Mouse (Mus musculus): ENCODE measurements around the gene Tmem131l. TPM values are rescaled to one million over a fixed set of nuclear protein-coding genes. Genes with fewer than 3 reads are reported as not detected.
A peak's percentile ranks its signal among the peaks of the same experiment; 100 is the strongest.

Tmem131l gene
- polyA plus RNA-seq, 1 experiment = 22.6 TPM

- H3K4me3 ChIP-seq (ENCODE audit: insufficient read depth, low read length) = no peak overlapping the region
- H3K27ac ChIP-seq (ENCODE audit: insufficient read depth, low read length) = no peak overlapping the region
- H3K4me1 ChIP-seq (ENCODE audit: control insufficient read depth, insufficient read depth, low read length) = peaks cover 4% of the 10 kb centered on the region; the same call in 1 of the 2 replicates
- TF ChIP-seq CTCF (IDR thresholded peaks at IDR 0.05; ENCODE audit: borderline replicate concordance, insufficient read depth, low read length) (no peak), POLR2A (IDR thresholded peaks at IDR 0.05; ENCODE audit: low read depth, low read length) (no peak)
These were observed 34.8 kb upstream of the Tmem131l start for GRCm38 (mm10) chr3:84074777-84075176.

GRCm38 (mm10) chr3:84071641-84072040 is 31.7 kb upstream of the Tmem131l start:
- Histone ChIP-seq H3K27ac (ENCODE audit: insufficient read depth, low read length) (no peak overlapping the region), H3K4me3 (ENCODE audit: insufficient read depth, low read length) (no peak overlapping the region), H3K4me1 (ENCODE audit: control insufficient read depth, insufficient read depth, low read length) (no peaks in the 10 kb centered on the region)
- TF ChIP-seq CTCF (IDR thresholded peaks at IDR 0.05; ENCODE audit: borderline replicate concordance, insufficient read depth, low read length) (no peak), POLR2A (IDR thresholded peaks at IDR 0.05; ENCODE audit: low read depth, low read length) (no peak)

DNA sequence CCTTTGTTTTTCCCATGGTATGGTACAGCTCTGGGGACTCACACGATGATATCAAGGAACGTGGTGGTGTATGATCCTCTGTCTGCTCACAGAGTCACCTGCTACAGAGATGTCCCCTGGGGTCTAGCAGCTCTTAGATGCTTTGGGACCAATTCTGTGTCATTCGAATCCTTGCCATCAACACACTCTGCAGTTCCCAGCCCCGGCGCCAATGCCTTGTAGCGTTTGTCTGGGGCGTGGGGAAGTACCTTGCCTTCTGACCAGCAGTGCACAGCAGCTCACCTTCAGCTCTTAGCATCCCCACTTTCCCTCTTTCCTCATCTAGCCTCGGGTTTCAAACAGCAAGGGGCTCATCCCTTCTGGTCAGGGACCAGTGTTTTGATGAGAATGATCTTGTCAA is 30.8 kb upstream of the Tmem131l start:
- Histone ChIP-seq H3K4me3 (ENCODE audit: insufficient read depth, low read length) (no peak overlapping the region), H3K27ac (ENCODE audit: insufficient read depth, low read length) (no peak overlapping the region), H3K4me1 (ENCODE audit: control insufficient read depth, insufficient read depth, low read length) (no peaks in the 10 kb centered on the region)
- no peak for TF ChIP-seq POLR2A (IDR thresholded peaks at IDR 0.05; ENCODE audit: low read depth, low read length)

DNA sequence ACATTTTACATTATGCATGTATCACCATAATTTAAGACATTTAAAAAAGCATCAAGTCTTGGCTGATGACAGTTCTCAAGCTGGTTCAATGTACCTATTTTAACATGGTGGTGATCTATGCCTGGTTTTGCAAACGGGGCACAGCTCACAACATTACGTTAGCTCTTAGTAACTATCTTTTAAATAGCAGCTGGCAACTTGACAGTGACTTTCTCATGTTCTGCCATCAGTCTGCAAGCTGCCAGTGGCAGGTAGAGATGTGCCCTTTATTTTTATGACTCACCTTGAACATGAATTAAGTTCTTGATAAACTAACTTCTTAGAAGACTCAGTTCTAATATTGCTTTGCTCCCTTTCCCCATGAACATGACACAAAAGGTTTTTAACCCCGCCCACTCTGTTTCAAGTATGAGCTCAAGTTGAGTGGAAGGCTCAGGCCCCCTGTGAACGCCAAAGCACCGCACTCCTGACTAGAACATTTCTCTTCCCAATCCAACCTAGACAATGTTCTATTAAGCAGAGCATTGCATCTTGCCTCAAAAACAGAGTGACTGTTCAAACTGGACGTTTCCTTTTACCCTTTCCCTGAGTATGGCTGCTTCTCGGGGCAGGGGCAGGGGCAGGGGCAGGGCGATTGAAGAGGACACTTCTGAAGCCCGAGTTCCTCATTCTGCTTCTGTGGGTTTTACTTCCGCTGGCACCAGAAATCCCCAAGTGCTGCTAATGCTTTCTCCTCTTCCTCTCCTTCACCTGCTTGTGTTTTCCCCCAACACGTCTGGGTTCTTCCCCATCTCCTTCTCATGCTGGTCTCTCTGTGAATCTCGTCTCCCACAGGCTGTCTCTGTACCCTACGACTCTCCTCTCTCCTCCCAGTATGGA is 29.1 kb upstream of the Tmem131l start:
- no peak for TF ChIP-seq POLR2A (IDR thresholded peaks at IDR 0.05; ENCODE audit: low read depth, low read length)
- TF ChIP-seq CTCF (IDR thresholded peaks at IDR 0.05; ENCODE audit: borderline replicate concordance, insufficient read depth, low read length) = no peak
- Histone ChIP-seq H3K27ac (ENCODE audit: insufficient read depth, low read length) (no peak overlapping the region), H3K4me3 (ENCODE audit: insufficient read depth, low read length) (no peak overlapping the region), H3K4me1 (ENCODE audit: control insufficient read depth, insufficient read depth, low read length) (no peaks in the 10 kb centered on the region)

GRCm38 (mm10) chr3:84065825-84066224 is 25.9 kb upstream of the Tmem131l start:
- H3K4me3 ChIP-seq (ENCODE audit: insufficient read depth, low read length) = no peak overlapping the region
- H3K4me1 ChIP-seq (ENCODE audit: control insufficient read depth, insufficient read depth, low read length) = no peaks in the 10 kb centered on the region
- TF ChIP-seq POLR2A (IDR thresholded peaks at IDR 0.05; ENCODE audit: low read depth, low read length) (no peak), CTCF (IDR thresholded peaks at IDR 0.05; ENCODE audit: borderline replicate concordance, insufficient read depth, low read length) (no peak)
- H3K27ac ChIP-seq (ENCODE audit: insufficient read depth, low read length) = no peak overlapping the region

DNA sequence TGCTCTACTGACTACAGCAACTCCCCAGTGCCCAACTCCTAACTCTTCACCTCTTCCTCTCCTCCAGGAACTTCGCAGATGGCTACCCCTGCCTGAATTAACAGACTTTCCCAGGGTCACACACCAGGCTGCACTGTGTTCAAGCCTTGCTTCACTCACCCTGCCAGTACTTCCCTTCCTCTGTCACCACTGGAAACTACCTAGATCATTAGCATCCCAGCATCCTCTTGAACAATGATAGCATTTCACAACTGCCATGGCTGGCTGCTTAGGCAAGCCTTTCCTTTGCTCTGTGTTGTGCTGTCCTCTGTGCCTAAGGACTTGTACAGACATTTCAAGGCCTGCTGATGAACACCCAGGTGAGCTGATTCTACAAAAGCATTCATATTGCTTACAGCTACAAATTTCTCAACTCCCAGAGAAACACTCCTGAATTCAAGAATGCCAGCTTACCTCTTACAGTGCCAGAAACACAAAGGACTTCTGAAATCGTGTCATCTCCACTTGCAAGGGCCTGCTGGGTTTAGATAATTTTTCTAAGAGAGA is 23.5 kb upstream of the Tmem131l start:
- Histone ChIP-seq H3K4me1 (ENCODE audit: control insufficient read depth, insufficient read depth, low read length) (peaks cover 6% of the 10 kb centered on the region; the same call in 1 of the 2 replicates), H3K27ac (ENCODE audit: insufficient read depth, low read length) (no peak overlapping the region), H3K4me3 (ENCODE audit: insufficient read depth, low read length) (no peak overlapping the region)
- TF ChIP-seq CTCF (IDR thresholded peaks at IDR 0.05; ENCODE audit: borderline replicate concordance, insufficient read depth, low read length) = no peak
- no peak for TF ChIP-seq POLR2A (IDR thresholded peaks at IDR 0.05; ENCODE audit: low read depth, low read length)

DNA sequence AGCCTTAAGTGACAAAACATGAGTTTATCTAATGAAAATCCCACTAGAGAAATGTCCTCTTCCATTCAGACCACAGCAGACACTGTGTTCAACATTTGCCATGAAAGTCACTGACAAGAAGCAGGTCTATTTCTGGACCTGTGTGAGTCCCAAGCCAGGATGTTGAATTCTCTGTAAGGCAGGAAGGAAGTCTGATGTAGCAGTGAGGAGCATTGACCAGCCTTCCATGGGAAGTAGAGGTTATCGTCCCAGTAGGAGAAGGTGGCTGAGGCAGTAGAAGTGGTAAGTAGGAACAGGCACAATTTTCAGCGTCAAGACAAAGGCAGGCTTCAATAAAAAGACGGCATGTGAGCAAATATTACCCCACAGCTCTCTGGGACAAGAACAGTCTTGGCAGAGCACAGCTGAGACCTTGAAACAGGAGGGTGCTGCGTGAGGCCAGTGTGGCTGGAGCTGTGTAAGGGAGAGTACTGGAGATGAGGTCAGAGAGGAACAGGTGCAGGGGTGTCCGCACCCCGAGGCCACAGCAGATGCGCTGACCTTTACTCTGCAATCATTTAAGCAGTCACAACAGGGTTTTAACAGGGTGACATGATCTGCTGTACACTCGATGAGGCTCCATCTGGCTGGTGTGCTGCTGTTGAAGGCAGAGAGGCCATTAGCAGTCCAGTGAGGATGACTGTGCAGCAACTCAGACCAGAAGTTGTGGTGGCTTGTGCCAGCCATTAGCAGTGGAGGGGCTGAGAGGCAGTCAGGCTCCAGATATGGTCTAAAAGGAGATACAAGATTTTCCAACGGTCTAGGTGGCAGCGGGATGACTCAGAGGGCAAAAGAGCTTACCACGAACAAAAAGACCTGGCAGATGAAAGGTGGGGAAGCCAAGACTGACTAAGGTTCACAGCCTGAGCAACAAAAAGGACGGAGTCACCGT is 21.8 kb upstream of the Tmem131l start:
- Histone ChIP-seq H3K4me1 (ENCODE audit: control insufficient read depth, insufficient read depth, low read length) (peaks cover 6% of the 10 kb centered on the region; the same call in 1 of the 2 replicates), H3K4me3 (ENCODE audit: insufficient read depth, low read length) (no peak overlapping the region), H3K27ac (ENCODE audit: insufficient read depth, low read length) (no peak overlapping the region)
- TF ChIP-seq POLR2A (IDR thresholded peaks at IDR 0.05; ENCODE audit: low read depth, low read length) (no peak), CTCF (IDR thresholded peaks at IDR 0.05; ENCODE audit: borderline replicate concordance, insufficient read depth, low read length) (no peak)

- Histone ChIP-seq H3K4me3 (ENCODE audit: insufficient read depth, low read length) (no peak overlapping the region), H3K27ac (ENCODE audit: insufficient read depth, low read length) (no peak overlapping the region), H3K4me1 (ENCODE audit: control insufficient read depth, insufficient read depth, low read length) (peaks cover 6% of the 10 kb centered on the region; the same call in 1 of the 2 replicates)
- TF ChIP-seq POLR2A (IDR thresholded peaks at IDR 0.05; ENCODE audit: low read depth, low read length) = no peak
- TF ChIP-seq CTCF (IDR thresholded peaks at IDR 0.05; ENCODE audit: borderline replicate concordance, insufficient read depth, low read length) = no peak
These were observed 21.0 kb upstream of the Tmem131l start for GRCm38 (mm10) chr3:84060946-84061345.

DNA sequence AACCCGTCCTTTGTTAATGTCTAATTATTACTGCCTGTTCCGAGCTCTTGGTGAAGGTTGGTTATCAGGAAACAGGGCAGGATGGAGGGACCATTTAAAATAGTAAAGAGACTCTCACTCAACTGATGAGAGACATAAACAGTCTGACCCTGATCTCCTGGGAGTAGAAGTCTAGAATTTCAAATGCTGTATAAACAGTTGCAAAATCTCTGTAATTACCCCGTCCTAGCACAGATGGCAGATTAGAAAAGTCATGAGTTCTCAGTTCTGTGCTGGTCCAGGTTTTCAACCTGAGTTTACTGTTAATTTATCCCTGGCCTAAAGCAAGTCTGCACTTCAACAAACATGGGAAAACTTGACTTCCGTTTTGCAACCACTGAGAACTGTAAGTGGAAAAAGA is 20.2 kb upstream of the Tmem131l start:
- Histone ChIP-seq H3K27ac (ENCODE audit: insufficient read depth, low read length) (peak overlapping the region; percentile 50), H3K4me1 (ENCODE audit: control insufficient read depth, insufficient read depth, low read length) (peaks cover 6% of the 10 kb centered on the region; the same call in 1 of the 2 replicates), H3K4me3 (ENCODE audit: insufficient read depth, low read length) (no peak overlapping the region)
- TF ChIP-seq POLR2A (IDR thresholded peaks at IDR 0.05; ENCODE audit: low read depth, low read length) = no peak
- no peak for TF ChIP-seq CTCF (IDR thresholded peaks at IDR 0.05; ENCODE audit: borderline replicate concordance, insufficient read depth, low read length)

Measured in embryonic fibroblast, embryonic 13.5 days (primary cell).